Mouse (Mus musculus): Measurements from ENCODE around the gene Ctf1.

GRCm38 (mm10) chr7:127711456-127711855 is 1.1 kb upstream of the Ctf1 start:
- TF ChIP-seq CTCF (conservative IDR thresholded peaks at IDR 0.05; ENCODE audit: low read length) = no peak
- TF ChIP-seq NANOG (IDR thresholded peaks at IDR 0.05; ENCODE audit: borderline replicate concordance, low read length) = no peak

Data from E14TG2a.4 (cell line).